Mouse (Mus musculus) spleen, postnatal 36 days (tissue): Measurements from ENCODE around the gene Agpat4.
A peak's percentile ranks its signal among the peaks of the same experiment; 100 is the strongest.

ENCODE experiments used
- DNase-seq, 2 experiments: peaks; one replicate each; pipeline ENCODE4 v3.0.0; 2022; ENCODE audit warnings: low spot score in 2 of 2, mixed read lengths in 1 of 2

Agpat4 gene

GRCm38 (mm10) chr17:12228001-12228400 is 109.5 kb downstream of the Agpat4 start:
- DNase-seq = no peak

- DNase-seq = no peak
Measured at GRCm38 (mm10) chr17:12228471-12228870, 110.0 kb downstream of the Agpat4 start.

DNA sequence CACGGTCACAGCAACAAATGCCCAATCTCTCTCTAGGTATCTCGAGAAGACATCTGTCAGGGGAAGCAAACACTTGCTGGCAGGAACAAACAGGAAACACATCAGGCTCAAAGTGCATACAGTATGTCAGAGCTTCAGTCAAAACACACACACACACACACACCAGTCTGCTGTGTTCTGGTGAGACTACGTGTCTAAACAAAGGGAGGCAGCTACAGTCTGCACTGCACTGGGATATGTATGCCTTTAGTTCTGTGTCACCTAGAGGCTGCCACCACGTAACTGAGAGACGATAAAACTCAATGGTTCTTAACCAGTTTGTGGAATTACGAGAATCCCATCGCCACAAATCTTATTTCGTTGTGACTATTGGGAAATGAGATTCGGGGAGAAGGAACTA is 111.3 kb downstream of the Agpat4 start:
- no peak for DNase-seq

GRCm38 (mm10) chr17:12230167-12230566 is 111.7 kb downstream of the Agpat4 start:
- DNase-seq = no peak

GRCm38 (mm10) chr17:12231087-12231486 is 112.6 kb downstream of the Agpat4 start:
- no peak for DNase-seq

DNA sequence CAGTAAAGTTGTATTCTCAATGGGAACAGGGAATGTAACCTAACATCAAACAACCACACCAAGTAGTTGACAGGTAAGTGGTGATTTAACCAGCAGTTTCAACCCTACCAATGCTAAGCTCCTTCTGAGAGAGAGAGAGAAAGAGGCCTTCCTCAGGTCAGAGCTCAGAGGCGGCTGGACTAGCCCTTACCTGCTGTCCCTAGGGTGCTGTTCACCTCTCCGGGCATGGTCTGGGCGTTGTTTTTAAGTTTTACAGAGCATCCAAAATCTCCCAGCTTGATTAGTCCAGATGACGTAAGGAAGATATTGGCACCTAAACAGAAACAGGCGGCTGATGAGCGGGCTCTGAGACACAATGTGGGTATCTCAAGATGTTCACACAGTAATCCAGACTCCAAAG is 114.2 kb downstream of the Agpat4 start:
- no peak for DNase-seq

- no peak for DNase-seq
Measured at GRCm38 (mm10) chr17:12240701-12241100, 122.2 kb downstream of the Agpat4 start.

DNA sequence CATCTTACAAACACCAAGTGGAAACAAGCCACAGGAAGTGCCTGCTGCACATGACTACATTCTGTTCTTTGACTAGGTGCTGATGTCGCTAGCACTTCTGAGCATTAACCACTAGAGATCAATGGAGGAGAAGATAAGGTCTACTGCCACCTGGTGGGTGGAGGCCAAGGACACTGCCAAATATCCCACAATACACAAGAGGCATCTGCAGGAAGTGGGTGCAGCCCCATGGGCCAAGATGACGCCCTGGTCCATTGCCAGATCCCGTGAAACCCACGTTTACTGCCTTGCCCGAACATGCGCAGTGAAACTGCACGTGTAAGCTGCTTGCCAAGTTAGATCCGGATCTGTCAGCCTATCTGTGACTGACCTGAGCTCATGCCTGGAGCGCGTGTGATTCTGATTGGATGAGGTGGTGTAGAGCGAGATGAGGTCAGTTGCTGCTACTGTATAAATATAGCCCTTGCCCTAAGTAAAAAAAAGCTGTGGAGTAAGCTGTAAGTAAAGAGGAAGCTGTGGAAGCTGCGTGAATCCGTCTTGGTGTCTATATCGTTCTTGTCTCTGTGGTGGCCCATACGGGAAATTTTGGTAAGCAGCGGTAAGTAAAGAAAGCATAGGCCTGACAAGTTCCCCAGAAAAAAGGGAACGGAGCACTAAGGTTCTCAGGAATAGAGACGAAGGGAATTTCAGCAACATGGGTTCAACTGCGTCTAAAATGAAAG is 131.4 kb downstream of the Agpat4 start:
- DNase-seq = no peak

GRCm38 (mm10) chr17:12250581-12250980 is 132.1 kb downstream of the Agpat4 start:
- DNase-seq = no peak

DNA sequence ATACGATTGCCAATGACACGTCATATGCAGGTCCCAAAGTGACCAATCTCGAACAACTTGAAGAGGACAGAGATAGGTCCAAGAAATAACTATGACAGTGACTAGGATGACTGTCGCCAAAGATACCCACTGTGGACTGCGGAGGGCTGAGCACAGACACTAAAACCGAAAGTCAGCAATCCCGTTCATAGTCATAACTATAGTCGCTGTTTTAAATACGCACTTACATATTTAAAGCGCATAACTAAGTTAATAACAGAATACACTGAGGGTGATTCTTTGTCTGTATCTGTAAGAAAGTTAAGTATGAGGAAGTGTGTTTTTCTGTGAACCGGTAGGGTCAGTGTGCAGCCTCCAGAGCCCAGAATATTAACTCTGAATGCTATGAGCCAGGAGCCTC is 137.6 kb downstream of the Agpat4 start:
- DNase-seq = no peak

DNA sequence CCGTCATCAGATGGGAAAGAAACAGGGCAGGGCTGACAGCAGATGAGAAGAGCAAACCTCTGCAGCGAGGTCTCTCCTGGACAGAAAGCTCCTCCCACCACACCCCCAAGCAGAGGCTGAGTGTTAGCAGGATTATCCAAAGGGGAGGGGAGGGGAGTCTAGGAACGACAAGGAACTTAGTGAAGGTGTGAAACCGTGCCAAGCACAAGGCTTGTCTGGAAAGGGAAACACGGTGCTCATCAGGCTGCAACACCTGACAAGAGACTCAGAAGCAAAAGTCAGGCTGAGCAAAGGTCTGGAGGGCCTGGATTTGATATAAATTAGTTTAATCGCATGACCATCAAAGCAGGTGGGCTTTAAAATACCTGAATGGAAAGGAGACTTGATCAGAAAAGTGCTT is 140.0 kb downstream of the Agpat4 start:
- no peak for DNase-seq

GRCm38 (mm10) chr17:12259957-12260356 is 141.5 kb downstream of the Agpat4 start:
- no peak for DNase-seq

DNA sequence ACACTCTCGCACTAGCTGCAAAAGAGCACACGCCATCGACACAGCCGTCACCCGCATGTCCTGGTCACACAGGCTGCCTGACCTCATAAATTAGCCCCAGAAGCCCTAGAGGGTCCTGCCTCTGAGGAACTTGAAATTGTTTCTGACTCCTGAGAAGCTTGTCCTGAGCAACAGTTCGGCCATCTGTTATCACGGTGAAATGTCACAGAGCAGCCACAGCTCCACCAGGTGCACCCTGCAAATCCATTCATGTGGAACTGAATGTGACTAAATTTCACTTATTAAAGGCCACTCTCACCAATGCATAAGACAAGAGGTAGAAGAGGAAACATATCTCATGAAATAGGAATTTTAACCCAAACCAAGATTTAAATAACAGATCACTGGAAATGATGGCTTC is 142.9 kb downstream of the Agpat4 start:
- no peak for DNase-seq

GRCm38 (mm10) chr17:12261887-12262286 is 143.4 kb downstream of the Agpat4 start:
- no peak for DNase-seq

GRCm38 (mm10) chr17:12262851-12263250 is 144.3 kb downstream of the Agpat4 start:
- no peak for DNase-seq

- no peak for DNase-seq
Measured at GRCm38 (mm10) chr17:12263787-12264186, 145.3 kb downstream of the Agpat4 start.

GRCm38 (mm10) chr17:12264293-12264692 is 145.8 kb downstream of the Agpat4 start:
- no peak for DNase-seq

DNA sequence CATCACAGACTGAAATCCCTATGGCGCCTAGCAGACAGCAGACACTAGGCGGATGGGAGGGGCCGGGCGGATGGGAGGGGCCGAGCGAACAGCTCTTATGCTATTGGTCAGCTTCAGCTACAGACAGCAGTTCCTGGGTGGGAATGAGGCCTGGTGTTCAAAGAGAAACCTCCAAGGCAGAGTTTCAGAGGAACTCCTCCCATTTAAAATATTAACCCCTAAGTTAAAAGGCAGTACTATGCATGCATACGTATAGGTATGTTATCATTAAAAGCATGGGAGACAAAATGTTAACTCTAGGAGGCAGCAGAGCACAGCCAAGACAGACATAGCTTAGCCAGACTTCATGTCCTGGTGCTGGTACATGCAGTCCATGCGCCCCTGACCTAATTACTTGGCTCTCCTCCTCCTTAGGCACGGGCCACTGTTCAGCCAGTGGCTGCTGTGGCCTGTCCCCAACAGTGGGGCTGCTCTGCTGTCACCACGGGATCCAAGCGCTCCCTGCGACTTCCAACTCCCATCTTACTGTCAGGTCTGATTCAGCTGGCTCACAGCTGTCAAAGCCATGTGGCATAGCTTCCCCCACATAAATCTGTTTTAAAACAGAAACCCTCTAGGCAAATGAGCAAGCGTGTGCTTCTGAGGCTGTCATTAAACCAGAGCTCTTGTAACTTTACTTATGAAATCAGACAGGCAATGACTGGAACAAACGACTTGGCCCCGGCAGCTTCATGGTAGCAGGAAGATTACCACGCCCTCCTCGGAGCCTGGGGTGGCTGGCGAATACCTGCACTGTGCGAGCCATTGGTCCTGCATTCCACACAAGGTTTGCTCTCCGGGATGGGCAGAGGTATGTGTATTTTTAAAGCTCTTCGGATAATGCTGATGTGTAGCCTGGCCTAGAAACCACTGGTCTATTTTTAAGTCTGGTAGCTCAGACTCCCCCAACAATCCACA is 147.7 kb downstream of the Agpat4 start:
- DNase-seq = no peak

DNA sequence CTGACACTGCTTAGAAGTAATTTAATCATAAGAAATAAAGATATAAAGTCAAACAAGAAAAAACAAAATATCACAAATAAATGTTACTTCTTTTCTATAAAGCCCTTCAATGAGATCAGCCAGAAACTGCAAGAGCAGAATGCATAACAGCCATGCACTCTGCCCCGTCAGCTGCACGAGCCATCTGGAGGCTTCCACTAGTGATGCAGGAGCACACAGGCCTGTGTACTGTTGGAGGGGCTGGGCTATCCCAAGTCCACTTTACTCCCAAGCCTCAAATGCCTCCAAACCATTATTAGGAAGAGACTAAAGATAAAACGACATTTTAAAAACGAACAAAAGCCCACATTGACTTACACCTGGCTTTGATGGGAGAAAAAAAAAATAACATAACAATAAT is 149.6 kb downstream of the Agpat4 start:
- DNase-seq = no peak

- DNase-seq = peak in 1 of 2 experiments; percentile 18
Measured at GRCm38 (mm10) chr17:12268538-12268937, 150.0 kb downstream of the Agpat4 start.
